Mouse (Mus musculus) thymus, adult 18-20 months (tissue): ENCODE measurements around the gene Cobl.

Experiments
- DNase-seq, 2 experiments: peaks; one replicate each; pipeline ENCODE4 v3.0.0; 2022; ENCODE audit warnings: mixed read lengths in 2 of 2

Gene Cobl

GRCm38 (mm10) chr11:12381096-12381495 lies 83.7 kb downstream of the Cobl start:
- no peak for DNase-seq

- no peak for DNase-seq
Measured at GRCm38 (mm10) chr11:12376628-12377027, 88.1 kb downstream of the Cobl start.

GRCm38 (mm10) chr11:12373106-12374098 lies 91.4 kb downstream of the Cobl start:
- no peak for DNase-seq

DNA sequence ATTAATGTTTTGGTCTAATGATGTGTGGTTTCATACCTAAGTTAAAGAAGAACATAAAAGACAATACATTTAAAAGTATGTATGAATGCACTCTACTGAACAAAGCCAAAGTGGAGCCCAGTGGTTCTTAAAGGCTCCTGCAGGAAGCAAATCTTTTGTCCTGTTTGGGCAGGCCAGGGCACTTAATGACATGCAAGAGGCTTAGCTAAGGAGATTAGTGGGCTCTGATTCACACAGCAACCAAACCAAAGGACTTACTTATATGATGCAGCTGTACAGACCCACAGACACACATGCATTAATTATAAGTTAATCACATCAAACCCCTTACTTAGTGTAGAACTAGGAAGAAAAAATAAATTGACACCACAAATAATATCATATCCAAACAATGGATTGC lies 93.8 kb downstream of the Cobl start:
- DNase-seq = no peak

DNA sequence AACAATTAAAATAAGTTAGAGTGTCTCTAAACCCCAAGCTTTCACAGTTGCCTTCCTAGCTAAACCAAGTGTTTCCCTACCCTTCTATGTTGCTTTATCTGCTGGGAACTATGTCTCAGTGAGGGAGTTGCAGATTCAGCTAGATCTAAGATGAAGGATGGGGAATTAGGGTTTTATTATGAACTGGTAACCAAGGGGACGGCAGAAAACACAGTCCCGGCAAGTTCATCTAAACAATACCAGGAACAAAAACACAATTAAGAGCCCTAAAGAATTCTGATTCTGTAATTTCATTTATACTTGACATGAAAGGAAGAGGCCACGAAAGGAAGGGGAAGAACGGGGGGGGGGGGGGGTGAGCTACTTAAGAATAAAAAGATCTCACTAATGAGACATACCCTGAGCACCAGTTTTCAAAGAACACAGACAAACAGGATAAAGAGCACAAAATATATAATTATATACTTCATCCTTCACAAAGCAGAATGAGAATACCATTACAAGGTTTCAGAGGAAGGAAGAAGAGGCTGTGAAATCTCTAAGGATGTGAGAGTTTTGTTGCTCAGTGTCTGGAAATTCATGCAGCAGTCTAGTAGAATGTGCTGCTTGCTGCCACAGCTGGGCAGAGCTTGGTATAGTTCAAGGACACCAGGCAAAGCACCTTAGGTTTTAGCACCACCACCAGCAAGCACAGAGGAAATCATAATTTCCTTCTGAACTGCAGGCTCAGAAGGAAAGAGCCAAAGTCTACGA lies 97.2 kb downstream of the Cobl start:
- DNase-seq = no peak

DNA sequence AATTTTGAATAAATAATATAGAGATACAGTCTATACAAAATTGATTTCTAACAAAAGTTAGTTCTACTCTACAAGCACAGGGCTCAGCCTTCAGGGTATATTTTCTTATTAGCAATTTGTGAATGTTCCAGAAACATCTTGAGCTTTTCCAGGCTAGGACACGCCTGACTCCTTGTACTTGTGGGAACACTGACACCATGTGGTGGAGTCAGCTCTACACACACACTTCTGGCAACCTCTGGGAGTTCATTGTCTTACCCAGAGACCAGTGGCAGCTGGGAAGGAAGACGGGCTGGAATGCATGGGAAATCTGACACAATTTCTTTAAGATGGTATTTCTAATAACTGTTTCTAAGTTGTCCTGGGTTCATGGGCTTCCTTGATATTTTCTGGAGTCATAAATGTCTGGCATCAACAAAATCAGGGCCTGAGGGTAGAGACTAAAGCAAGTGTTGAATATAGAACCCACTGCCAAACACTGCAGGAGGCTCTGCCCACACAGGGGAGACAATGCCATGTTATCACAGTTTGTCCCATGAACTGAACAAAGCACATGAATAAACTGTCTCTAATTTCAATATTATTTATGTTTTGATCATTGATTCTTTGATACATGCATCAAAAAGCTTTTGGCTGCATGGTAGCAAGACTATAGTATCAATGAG lies 105.3 kb downstream of the Cobl start:
- no peak for DNase-seq

- DNase-seq = no peak
Measured at GRCm38 (mm10) chr11:12358602-12359001, 106.2 kb downstream of the Cobl start.

DNA sequence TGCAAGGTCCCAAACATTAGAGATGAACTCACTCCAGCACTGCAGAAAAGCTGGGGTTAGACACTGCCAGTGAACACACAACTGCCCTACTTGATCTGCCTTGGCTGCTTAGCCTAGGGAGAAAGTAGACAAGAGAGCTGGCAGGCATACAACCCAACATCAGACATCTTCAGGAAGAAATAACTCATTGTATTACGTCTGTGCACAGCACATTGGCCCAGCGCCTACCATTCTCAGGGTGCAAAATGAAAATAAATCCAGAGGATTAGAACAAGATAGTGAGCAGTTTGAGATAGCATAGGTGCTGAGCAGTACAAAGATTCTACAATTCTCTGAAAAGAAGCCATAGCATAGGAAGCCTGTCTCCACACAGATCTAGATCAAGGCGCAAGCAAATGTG lies 109.1 kb downstream of the Cobl start:
- DNase-seq = no peak

DNA sequence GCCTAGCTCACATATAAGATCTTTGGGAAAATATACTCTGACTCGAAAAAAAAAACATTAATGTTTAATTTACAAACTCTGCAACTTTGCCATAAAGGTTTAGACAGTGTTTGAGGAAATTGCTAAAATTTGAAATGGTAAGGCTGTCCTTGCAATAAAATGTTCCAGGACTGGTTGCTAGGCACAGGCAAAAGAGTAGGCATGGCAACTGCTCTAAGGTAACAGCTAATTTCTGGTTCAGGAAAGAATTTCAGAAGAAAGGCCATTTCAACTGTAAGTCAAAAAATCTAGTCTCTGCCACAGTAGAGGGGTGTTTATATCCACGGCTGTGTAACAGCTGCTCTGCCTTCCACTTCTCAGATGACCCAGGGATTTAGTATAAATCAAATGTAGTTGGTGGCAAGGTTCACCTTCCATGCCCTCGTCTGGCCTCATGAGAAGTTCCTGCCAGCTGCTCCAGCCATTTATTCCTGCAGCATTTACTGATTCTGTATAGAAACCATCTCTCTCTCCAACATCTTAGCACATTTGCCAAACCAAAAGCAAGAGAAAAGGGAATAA lies 113.7 kb downstream of the Cobl start:
- no peak for DNase-seq

DNA sequence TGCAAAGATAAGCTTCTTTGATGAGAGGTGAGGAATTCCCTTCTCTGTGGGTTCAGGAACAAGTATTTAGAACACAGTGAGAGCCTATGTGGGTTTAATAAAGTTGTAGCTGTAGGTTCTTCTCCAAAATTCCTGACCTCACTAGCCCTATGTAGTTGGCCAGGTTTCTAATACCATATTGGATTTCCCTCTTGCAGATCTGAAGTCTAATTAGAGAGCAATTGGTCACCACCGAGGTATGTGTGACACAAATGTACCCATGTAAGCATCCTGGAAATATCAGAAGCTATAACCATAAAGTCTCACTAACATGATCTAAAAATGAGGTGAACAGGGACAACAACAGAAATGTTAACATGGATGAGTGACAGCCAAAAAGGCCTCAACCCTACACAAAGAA lies 114.7 kb downstream of the Cobl start:
- no peak for DNase-seq

DNA sequence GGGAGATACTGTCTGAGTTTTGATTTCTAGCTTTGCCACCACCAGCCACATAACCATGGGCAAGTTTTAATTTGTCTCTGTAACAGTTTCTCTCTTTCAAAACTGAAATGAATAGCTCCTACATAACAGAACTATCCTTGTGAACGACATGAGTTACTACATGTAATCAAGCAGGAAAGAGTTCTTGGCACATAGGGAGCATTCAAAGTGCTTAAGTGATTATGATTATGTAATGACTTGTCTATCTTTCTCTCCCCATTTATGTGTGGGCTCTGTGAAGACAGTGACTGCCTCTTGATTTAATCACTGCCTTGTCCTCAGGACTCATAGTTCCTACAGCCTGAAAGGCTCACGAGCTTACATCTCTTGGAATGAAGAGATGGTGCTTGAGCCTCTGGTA lies 118.3 kb downstream of the Cobl start:
- no peak for DNase-seq

DNA sequence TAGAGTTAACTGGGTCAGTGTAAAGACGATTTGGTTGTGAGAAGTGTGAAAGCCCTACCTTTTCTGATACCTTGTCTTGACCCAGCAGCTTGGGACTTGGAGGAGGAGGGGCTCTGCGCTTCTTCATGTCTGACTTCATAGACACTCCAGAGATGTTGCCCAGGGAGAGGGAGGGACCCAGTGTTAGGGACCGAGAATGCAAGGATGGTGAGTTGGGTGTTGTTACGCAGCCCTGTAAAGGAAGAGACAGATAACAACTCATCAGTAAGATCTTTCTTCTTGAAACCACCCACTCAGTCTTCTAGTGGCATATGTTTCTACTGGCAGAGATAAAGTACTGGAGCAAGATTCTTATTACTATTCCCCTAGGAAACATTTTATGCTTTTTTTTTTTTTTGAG lies 121.1 kb downstream of the Cobl start:
- no peak for DNase-seq

DNA sequence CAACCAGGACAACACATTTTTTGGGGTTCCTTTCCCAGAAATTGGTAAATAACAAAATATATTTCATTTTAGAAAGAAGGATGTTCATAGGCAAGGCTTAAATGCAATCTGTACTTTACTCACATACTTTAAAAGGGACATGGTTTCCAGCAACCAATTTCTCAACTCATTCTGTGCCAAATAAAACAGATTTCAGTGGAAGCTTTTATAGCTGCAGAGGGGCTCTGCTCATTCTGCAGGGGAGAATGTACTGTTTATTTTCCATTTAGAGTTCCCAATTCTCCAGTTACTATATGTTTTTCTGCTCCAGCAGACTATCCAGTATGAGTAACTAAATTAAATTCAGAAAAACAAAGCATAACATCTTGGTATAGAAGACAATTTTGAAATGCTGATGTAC lies 124.1 kb downstream of the Cobl start:
- DNase-seq = no peak

DNA sequence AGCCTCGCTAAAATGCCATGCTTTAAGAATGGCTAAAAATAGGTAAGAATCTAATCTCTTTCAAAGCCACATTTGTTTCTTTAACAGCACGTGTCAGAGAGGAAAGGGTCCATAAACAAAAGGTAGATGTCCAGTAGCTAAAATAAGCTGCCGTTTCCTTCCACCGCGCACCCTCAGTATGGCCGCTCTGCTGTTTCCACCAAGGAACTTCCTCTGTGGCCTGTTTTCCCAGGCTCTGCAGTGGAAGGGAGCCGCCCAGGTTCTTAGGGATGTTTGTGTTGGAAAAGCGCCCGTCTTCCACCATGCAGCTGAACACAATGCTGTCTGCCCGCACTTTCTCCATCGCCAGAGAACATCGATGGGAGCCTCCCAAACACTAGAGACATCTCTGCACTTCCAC lies 128.6 kb downstream of the Cobl start:
- DNase-seq = no peak

- no peak for DNase-seq
Measured at GRCm38 (mm10) chr11:12331997-12332396, 132.8 kb downstream of the Cobl start.

GRCm38 (mm10) chr11:12321445-12321844 lies 143.3 kb downstream of the Cobl start:
- DNase-seq = no peak

DNA sequence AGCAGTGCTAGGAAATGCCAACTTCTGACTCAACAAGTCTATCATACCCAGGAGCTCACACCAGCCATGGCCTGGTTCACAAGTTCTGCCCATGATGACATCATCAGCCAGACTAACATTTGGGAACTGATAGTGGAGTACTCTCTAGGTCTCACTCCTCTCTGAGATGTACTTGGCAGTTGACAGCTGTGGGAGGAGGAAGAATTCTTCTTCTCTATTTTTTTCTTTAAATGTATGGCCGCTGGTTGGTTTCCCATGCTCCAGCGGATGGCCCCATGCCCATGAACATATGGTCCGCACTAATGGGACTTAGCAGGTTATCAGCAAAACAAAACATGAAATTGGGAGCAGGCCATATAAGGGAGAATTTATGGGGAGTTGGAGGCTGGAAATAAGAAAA lies 145.4 kb downstream of the Cobl start:
- DNase-seq = no peak

GRCm38 (mm10) chr11:12315670-12316069 lies 149.1 kb downstream of the Cobl start:
- no peak for DNase-seq

- no peak for DNase-seq
Measured at GRCm38 (mm10) chr11:12314278-12315043, 150.3 kb downstream of the Cobl start.

DNA sequence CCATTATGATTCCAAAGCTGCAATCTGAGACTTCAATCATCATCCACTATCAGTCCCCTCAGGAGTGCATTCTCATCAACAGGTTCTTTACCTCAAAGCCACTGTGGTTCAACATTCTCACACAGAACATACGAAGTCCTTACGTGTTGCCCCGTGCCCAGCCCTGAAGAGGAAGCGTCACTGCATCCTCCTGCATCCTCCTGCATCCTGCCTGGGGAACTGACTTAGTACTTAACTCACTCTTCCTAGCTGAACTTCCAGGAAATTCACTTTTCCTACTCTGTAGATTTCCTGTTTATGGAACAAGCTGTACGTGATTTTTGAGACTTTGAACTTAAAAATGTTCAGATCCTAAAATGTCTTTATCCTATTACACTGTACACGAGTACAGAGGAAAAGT lies 153.3 kb downstream of the Cobl start:
- no peak for DNase-seq

DNA sequence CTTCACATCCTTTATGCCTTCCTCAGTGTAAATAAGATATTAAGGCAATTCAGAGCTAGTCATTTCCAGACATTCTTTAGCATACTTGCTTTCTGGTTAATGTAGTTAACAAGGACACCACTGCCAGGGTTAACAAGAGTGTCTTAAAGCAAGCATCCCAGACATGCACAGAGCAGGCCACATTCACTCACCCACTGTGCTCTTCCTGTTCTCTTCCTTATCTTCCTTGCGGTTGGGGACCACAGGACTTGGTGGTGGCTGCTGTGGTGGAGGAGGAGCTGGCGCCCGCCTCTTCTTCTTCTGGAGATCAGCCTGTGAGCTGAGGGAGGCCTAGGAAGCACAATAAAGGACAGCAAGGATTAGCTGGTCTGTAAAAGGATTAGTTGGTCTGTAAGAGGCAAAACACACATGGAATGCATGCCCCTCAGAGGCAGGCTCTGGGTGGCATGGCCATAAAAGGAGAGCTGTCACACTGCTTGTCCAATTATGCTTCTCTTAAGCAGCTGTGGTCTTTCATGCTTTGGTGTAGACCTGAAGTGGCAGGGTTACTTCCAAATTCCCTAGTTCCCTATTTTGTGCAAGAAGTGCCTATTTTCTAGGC lies 155.2 kb downstream of the Cobl start:
- no peak for DNase-seq

DNA sequence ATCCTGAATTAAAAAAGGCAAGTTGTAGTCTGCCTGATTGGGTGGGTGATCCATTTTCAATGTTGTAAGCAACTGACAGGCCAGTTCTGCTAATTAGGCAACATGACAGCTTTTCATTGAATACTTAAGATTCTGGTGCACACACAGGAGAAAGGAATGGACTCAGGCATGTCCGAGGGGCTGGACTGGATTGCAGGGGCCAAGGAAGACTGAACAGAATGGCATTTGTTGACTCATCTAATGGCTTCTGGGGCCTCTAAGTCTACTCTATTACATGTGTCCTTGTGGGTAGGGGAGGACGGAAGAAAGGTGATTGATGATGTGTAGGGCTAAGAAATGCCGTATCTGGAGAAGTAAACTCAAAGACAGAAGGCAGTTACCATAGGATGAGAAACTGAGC lies 159.9 kb downstream of the Cobl start:
- DNase-seq = no peak
